Mouse (Mus musculus): ENCODE data around the gene Ift20. TPM values are rescaled to one million over a fixed set of nuclear protein-coding genes. Genes with fewer than 3 reads are reported as not detected.
"Not testable (repeated sequence)": the region's sequence is repeated elsewhere in the genome, so short reads cannot be mapped to it uniquely, and the experiment has no call there.

The Ift20 gene
- polyA plus RNA-seq, 1 experiment from 2014 or later: 142 TPM

GRCm38 (mm10) chr11:78571854-78572253 lies 35.7 kb downstream of the Ift20 start:
- Histone ChIP-seq H3K9ac (no peak overlapping the region), H3K36me3 (peaks cover 25% of the 10 kb centered on the region), H3K4me3 (replicated peaks) (no peak overlapping the region), H3K4me1 (no peaks in the 10 kb centered on the region), H3K27me3 (replicated peaks) (no peaks in the 10 kb centered on the region), H3K4me2 (no peak overlapping the region), H3K27ac (no peak overlapping the region), H3K9me3 (no peaks in the 10 kb centered on the region)
- WGBS: 83% methylated on average over 6 of the region's 6 CpGs
- ATAC-seq (ENCODE audit: insufficient read depth, low FRiP score, low read depth): no peak

- not testable (repeated sequence) for H3K27me3 ChIP-seq (replicated peaks); H3K4me3 ChIP-seq (replicated peaks); H3K9ac ChIP-seq; H3K4me1 ChIP-seq; H3K27ac ChIP-seq; H3K4me2 ChIP-seq; ATAC-seq (ENCODE audit: insufficient read depth, low FRiP score, low read depth); H3K9me3 ChIP-seq
- WGBS: 96% methylated on average over 3 of the region's 4 CpGs
- H3K36me3 ChIP-seq: peaks cover 31% of the 10 kb centered on the region
Measured at GRCm38 (mm10) chr11:78574031-78574430, 37.9 kb downstream of the Ift20 start.

DNA sequence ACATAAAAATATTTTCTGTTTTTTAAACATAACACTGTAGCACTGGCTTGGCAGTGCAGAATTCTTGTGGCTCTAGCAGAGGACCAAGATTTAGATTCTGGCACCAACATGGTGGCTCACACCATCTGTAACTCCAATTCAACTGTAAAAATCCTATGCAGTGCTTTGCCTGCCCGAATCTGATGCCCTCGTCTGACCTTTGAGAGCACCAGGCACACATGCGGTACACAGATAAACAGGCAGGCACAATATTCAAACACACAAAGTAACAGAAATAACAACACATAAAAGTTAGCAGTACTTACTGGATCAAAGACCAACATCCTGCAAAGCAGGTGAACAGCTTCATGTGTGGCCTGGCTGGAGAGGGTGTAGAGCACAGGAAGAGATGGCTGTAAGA lies 38.4 kb downstream of the Ift20 start:
- no peak for ATAC-seq (ENCODE audit: insufficient read depth, low FRiP score, low read depth)
- H3K4me3 ChIP-seq (replicated peaks): no peak overlapping the region

GRCm38 (mm10) chr11:78574975-78575374 lies 38.8 kb downstream of the Ift20 start:
- no peak for ATAC-seq (ENCODE audit: insufficient read depth, low FRiP score, low read depth)
- 36% methylated on average over 2 of the region's 2 CpGs for WGBS
- no peak overlapping the region for H3K27ac ChIP-seq
- H3K4me1 ChIP-seq: no peaks in the 10 kb centered on the region
- H3K4me3 ChIP-seq (replicated peaks): no peak overlapping the region
- H3K36me3 ChIP-seq: peaks cover 30% of the 10 kb centered on the region
- H3K27me3 ChIP-seq (replicated peaks): no peaks in the 10 kb centered on the region
- no peaks in the 10 kb centered on the region for H3K9me3 ChIP-seq
- no peak overlapping the region for H3K9ac ChIP-seq
- H3K4me2 ChIP-seq: no peak overlapping the region

More for the DNA sequence above, 38.4 kb downstream of the Ift20 start:
- H3K4me1 ChIP-seq: no peaks in the 10 kb centered on the region
- no peak overlapping the region for H3K4me2 ChIP-seq
- H3K9me3 ChIP-seq: no peaks in the 10 kb centered on the region
- H3K27ac ChIP-seq: no peak overlapping the region
- peaks cover 31% of the 10 kb centered on the region for H3K36me3 ChIP-seq
- no peaks in the 10 kb centered on the region for H3K27me3 ChIP-seq (replicated peaks)
- 84% methylated on average over 3 of the region's 3 CpGs for WGBS
- no peak overlapping the region for H3K9ac ChIP-seq

- Histone ChIP-seq H3K9me3 (no peaks in the 10 kb centered on the region), H3K27me3 (replicated peaks) (no peaks in the 10 kb centered on the region), H3K4me1 (no peaks in the 10 kb centered on the region), H3K36me3 (peaks cover 15% of the 10 kb centered on the region; the same call in 1 of the 2 replicates), H3K4me3 (replicated peaks) (no peak overlapping the region), H3K9ac (no peak overlapping the region), H3K4me2 (no peak overlapping the region), H3K27ac (no peak overlapping the region)
- no peak for ATAC-seq (ENCODE audit: insufficient read depth, low FRiP score, low read depth)
- WGBS: 79% methylated on average over 6 of the region's 6 CpGs
Measured at GRCm38 (mm10) chr11:78582848-78583247, 46.7 kb downstream of the Ift20 start.

- Histone ChIP-seq H3K4me3 (replicated peaks) (no peak overlapping the region), H3K4me2 (no peak overlapping the region), H3K4me1 (no peaks in the 10 kb centered on the region), H3K36me3 (peaks cover 7% of the 10 kb centered on the region; the same call in 1 of the 2 replicates), H3K9me3 (no peaks in the 10 kb centered on the region), H3K27ac (no peak overlapping the region), H3K9ac (no peak overlapping the region), H3K27me3 (replicated peaks) (no peaks in the 10 kb centered on the region)
- no peak for ATAC-seq (ENCODE audit: insufficient read depth, low FRiP score, low read depth)
Measured at GRCm38 (mm10) chr11:78586099-78586498, 49.9 kb downstream of the Ift20 start.

DNA sequence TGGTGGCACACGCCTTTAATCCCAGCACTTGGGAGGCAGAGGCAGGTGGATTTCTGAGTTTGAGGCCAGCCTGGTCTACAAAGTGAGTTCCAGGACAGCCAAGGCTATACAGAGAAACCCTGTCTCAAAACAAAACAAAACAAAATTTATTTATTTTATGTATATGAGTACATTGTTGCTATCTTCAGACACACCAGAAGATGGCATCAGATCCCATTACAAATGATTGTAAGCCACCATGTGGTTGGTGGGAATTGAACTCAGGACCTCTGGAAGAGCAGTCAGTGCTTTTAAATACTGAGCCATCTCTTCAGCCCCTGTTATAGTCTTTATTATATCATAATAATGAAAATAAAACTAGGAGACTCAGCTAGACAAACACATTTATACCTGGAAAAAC lies 51.5 kb downstream of the Ift20 start:
- 89% methylated on average over 1 of the region's 1 CpGs for WGBS
- not testable (repeated sequence) for H3K4me3 ChIP-seq (replicated peaks); H3K9me3 ChIP-seq; H3K36me3 ChIP-seq; H3K27me3 ChIP-seq (replicated peaks); H3K4me1 ChIP-seq; ATAC-seq (ENCODE audit: insufficient read depth, low FRiP score, low read depth); H3K27ac ChIP-seq; H3K9ac ChIP-seq; H3K4me2 ChIP-seq

Other genes starting within 250 kb of the Ift20 start
- gene BC030499, start 245.5 kb upstream of the Ift20 start, polyA plus RNA-seq (2015; fragmentation: Nextera tagmentation; extraction: Ambion mirVana): 0.26 and 0.37 TPM in 2 replicates
- 33.3 and 34.6 TPM in 2 replicates for gene Spag5, start 234.8 kb upstream of the Ift20 start, polyA plus RNA-seq (2015; fragmentation: Nextera tagmentation; extraction: Ambion mirVana)
- gene Aldoc, start 213.4 kb upstream of the Ift20 start, polyA plus RNA-seq (2015; fragmentation: Nextera tagmentation; extraction: Ambion mirVana): 24.1 and 24.5 TPM in 2 replicates
- 67.8 and 75.7 TPM in 2 replicates for gene Pigs, start 207.9 kb upstream of the Ift20 start, polyA plus RNA-seq (2015; fragmentation: Nextera tagmentation; extraction: Ambion mirVana)
- gene Unc119, start 192.9 kb upstream of the Ift20 start, polyA plus RNA-seq (2015; fragmentation: Nextera tagmentation; extraction: Ambion mirVana): 34.1 and 34.8 TPM in 2 replicates
- gene Foxn1, start 149.8 kb upstream of the Ift20 start, polyA plus RNA-seq (2015; fragmentation: Nextera tagmentation; extraction: Ambion mirVana): 0.63 and 0.90 TPM in 2 replicates
- gene Slc13a2, start 114.1 kb upstream of the Ift20 start, polyA plus RNA-seq (2015; fragmentation: Nextera tagmentation; extraction: Ambion mirVana): 0.26 and 0.51 TPM in 2 replicates
- gene Slc46a1, start 70.7 kb upstream of the Ift20 start, polyA plus RNA-seq (2015; fragmentation: Nextera tagmentation; extraction: Ambion mirVana): 11.9 and 12.4 TPM in 2 replicates
- gene Sarm1, start 38.6 kb upstream of the Ift20 start, polyA plus RNA-seq (2015; fragmentation: Nextera tagmentation; extraction: Ambion mirVana): 2.6 and 3.3 TPM in 2 replicates
- 59.8 and 67.8 TPM in 2 replicates for gene Vtn, start 37.3 kb upstream of the Ift20 start, polyA plus RNA-seq (2015; fragmentation: Nextera tagmentation; extraction: Ambion mirVana)
- gene Sebox, start 32.9 kb upstream of the Ift20 start, polyA plus RNA-seq (2015; fragmentation: Nextera tagmentation; extraction: Ambion mirVana): not detected in 2 replicates
- gene Tmem199, start 24.2 kb upstream of the Ift20 start, polyA plus RNA-seq (2015; fragmentation: Nextera tagmentation; extraction: Ambion mirVana): 45.5 and 47.2 TPM in 2 replicates
- gene Poldip2, start 24.2 kb upstream of the Ift20 start, polyA plus RNA-seq (2015; fragmentation: Nextera tagmentation; extraction: Ambion mirVana): 131 and 145 TPM in 2 replicates
- gene Tnfaip1, start within 50 bp of the Ift20 start, polyA plus RNA-seq (2015; fragmentation: Nextera tagmentation; extraction: Ambion mirVana): 66.3 and 73.6 TPM in 2 replicates
- gene Tmem97, start 14.4 kb downstream of the Ift20 start, polyA plus RNA-seq (2015; fragmentation: Nextera tagmentation; extraction: Ambion mirVana): 244 and 293 TPM in 2 replicates
- gene Nlk, start 161.0 kb downstream of the Ift20 start, polyA plus RNA-seq (2015; fragmentation: Nextera tagmentation; extraction: Ambion mirVana): 9.2 and 11.8 TPM in 2 replicates
- 36.9 and 39.3 TPM in 2 replicates for gene Ccnq, start 215.4 kb downstream of the Ift20 start, polyA plus RNA-seq (2015; fragmentation: Nextera tagmentation; extraction: Ambion mirVana)

Data from stomach, embryonic 15.5 days (tissue).